Mouse (Mus musculus) kidney, embryonic 14.5 days (tissue): ENCODE data around the gene Nr1i3. TPM values are rescaled to one million over a fixed set of nuclear protein-coding genes. Genes with fewer than 3 reads are reported as not detected.

Source experiments
- ATAC-seq: fragments of 200-750 bp; cut with Nextera tagmentation; 2 replicates; pipeline ENCODE4 v1.8.0; 2017; ENCODE audit warnings: moderate number of reproducible peaks, mild to moderate bottlenecking, moderate TSS enrichment, moderate library complexity; ENCODE audit not compliant: low FRiP score, low TSS enrichment
- H3K27ac ChIP-seq: fragments of 300-500 bp; sonication (generic); 2 replicates; pipeline ENCODE4 v1.5.1; 2014; ENCODE audit warnings: low read depth, mild to moderate bottlenecking, low read length, moderate library complexity, mixed read lengths
- H3K27me3 ChIP-seq: fragments of 300-500 bp; sonication (generic); 2 replicates; pipeline ENCODE4 v1.6.1; 2014; ENCODE audit warnings: mild to moderate bottlenecking, low read length; ENCODE audit not compliant: control insufficient read depth, insufficient read depth
- H3K36me3 ChIP-seq: fragments of 300-500 bp; sonication (generic); 2 replicates; pipeline ENCODE4 v1.6.1; 2014; ENCODE audit warnings: low read length, mixed read lengths; ENCODE audit not compliant: control insufficient read depth, insufficient read depth
- H3K4me1 ChIP-seq: fragments of 300-500 bp; sonication (generic); 2 replicates; pipeline ENCODE4 v1.6.1; 2014; ENCODE audit warnings: low read length, mixed read lengths; ENCODE audit not compliant: control insufficient read depth, insufficient read depth
- H3K4me2 ChIP-seq: fragments of 300-500 bp; sonication (generic); replicated peaks from 2 replicates; pipeline ENCODE4 v1.6.1; 2014; ENCODE audit warnings: low read depth, mild to moderate bottlenecking, low read length
- H3K4me3 ChIP-seq: fragments of 300-500 bp; sonication (generic); 2 replicates; pipeline ENCODE4 v1.5.1; 2014; ENCODE audit warnings: mild to moderate bottlenecking, low read length
- H3K9ac ChIP-seq: fragments of 300-500 bp; sonication (generic); 2 replicates; pipeline ENCODE4 v1.6.1; 2014; ENCODE audit warnings: low read depth, mild to moderate bottlenecking, low read length, moderate library complexity
- H3K9me3 ChIP-seq: fragments of 300-500 bp; sonication (generic); 2 replicates; pipeline ENCODE4 v1.6.1; 2016; ENCODE audit warnings: low read length; ENCODE audit not compliant: control insufficient read depth
- WGBS: fragments of 180-500 bp; shearing (Covaris S2); extraction: QIAGEN DNeasy Blood & Tissue Kit; methylation state at CpG from one replicate; pipeline ENCODE4 v1.1.7; 2014; 5-methylcytosine and 5-hydroxymethylcytosine counted together
- polyA plus RNA-seq: library from polyadenylated mRNA; unstranded; fragments of >200 nt; fragmentation: Nextera tagmentation; extraction: Ambion mirVana; gene quantifications from 2 replicates; pipeline ENCODE4 v1.2.1, GENCODE M21; 2014

The Nr1i3 gene
- polyA plus RNA-seq, 1 experiment from 2014 or later, result 0.27 TPM

DNA sequence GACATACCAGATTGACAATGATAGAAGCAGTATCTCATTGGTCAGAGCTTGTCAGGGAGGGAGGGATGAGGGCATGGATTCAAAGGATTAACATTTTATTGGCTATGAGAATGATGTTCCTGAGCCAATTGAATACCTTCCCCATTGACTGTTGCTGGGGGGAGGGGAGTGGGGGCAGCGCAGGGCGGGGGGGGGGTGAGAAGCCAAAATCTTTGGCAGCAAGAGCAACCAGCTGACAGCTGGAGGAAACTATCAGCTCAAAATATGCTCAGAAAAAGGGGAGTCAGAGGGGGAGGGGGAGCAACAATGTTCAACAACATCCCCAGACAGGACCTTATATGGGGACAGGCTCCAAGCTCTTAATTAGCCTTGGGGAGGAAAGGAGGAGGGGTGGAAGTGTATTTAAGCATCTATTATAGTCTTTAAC is 49.4 kb downstream of the Nr1i3 start:
- Histone ChIP-seq H3K9ac (no peak overlapping the region), H3K27ac (peak overlapping the region; percentile 81), H3K4me1 (peaks cover 11% of the 10 kb centered on the region; the same call in 1 of the 2 replicates), H3K9me3 (no peaks in the 10 kb centered on the region), H3K4me2 (peak overlapping the region; percentile 15; the same call in 1 of the 2 replicates), H3K36me3 (peaks cover 7% of the 10 kb centered on the region), H3K27me3 (no peaks in the 10 kb centered on the region), H3K4me3 (0 out of 2 replicates have a peak overlapping the region, but pooled peaks have one; percentile 16)
- peak; percentile 92 for ATAC-seq
- WGBS, result 0% methylated on average over 2 of the region's 2 CpGs

DNA sequence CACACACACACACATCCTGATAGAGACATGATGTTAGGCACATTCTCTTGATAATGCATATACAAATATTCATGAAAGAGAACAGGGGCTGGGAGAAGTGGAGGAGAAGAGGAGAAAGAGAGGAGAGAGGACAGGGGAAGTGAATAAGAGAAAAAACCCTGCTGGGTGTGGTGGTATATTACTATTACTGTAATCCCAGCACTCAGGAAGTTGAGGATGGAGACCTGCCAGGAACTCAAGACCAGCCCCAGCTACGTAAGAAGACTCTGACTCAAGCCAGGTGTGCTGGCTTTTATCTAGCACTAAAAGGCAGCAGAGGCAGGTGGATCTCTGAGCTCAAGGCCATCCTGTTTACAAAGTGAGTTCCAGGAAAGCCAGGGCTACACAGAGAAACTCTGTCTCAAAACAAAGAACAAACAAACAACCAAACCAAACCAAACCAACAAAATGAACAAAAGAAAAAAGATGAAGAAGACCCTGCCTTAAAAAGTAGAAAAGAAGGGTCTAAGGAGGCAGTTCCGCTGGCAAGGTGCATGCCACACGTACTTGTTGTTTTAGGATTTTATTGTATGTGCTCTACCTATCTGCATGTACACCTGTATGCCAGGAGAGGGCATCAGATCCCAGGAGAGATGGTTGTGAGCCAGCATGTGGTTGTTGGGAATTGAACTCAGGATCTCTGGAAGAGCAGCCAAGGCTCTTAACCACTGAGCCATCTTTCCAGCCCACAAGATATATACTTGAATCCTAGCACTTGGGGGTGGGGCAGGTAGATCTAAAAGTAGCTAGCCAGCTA is 50.1 kb downstream of the Nr1i3 start:
- Histone ChIP-seq H3K4me3 (no peak overlapping the region), H3K9ac (no peak overlapping the region), H3K27me3 (no peaks in the 10 kb centered on the region), H3K9me3 (no peaks in the 10 kb centered on the region), H3K4me1 (peaks cover 11% of the 10 kb centered on the region; the same call in 1 of the 2 replicates), H3K27ac (peak overlapping the region; percentile 81), H3K4me2 (no peak overlapping the region), H3K36me3 (peaks cover 3% of the 10 kb centered on the region)
- WGBS, result 73% methylated on average over 3 of the region's 3 CpGs
- ATAC-seq, result no peak

DNA sequence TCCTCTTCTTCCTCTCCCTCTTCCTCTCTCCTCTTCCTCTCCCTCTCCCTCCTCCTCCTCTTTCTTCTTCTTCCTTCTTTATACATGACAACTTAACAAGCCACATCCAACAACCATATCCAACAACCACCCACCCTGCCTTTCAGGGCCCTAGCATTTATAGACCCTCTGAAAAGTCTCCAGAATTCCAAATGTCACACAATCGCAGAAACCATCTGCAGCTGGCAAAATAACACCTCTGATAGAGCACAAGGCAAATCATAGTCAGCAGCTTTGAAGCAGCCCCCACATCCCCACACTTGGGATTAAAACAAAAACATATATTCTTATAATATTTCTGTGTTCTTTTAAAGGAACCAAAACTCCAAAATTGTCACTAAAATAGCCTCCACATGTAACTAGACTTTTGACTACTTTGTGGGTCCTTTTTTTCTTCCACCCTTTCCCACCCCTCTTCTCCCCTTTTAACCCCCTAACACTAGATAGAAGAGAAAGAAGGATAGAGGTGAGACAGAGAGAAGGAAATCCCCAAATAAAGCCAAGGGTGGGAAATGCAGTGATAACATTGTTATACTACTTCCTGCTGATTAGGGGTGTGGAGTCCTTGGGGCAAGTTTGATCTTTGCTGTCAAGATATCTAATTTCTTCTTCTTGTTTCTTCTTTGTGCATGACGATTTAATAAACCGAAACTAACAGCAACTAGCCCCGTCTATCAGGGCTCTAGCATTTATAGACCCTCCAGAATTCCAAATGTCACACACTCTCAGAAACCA is 52.4 kb downstream of the Nr1i3 start:
- ATAC-seq, result no peak
- Histone ChIP-seq H3K4me1 (peaks cover 10% of the 10 kb centered on the region), H3K9me3 (no peaks in the 10 kb centered on the region), H3K36me3 (no peaks in the 10 kb centered on the region), H3K27ac (no peak overlapping the region), H3K27me3 (no peaks in the 10 kb centered on the region), H3K4me3 (no peak overlapping the region), H3K9ac (no peak overlapping the region), H3K4me2 (no peak overlapping the region)
- 70% methylated on average over 4 of the region's 4 CpGs for WGBS

DNA sequence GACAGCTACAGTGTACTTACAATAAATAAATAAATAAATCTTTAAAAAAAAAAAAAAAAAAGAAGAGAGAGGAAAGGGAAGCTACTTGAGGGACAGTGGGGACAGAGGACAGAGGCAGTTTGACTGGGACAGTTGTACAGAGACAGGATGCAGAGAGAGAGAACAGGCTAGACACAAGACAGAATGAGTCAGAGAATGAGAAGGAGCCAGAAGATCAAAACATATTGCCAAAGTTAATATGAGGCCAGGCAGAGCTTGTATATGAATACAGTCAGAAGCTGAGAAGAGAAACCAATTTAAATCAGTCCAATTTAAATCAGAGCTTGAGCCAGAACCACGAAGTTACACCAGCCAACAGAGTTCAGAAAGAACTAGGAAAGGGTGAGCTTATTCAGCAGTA is 54.6 kb downstream of the Nr1i3 start:
- WGBS, result 59% methylated on average over 1 of the region's 1 CpGs
- H3K4me3 ChIP-seq, result no peak overlapping the region
- ATAC-seq, result no peak

GRCm38 (mm10) chr1:171269848-171270572 is 56.2 kb downstream of the Nr1i3 start, which contains the start of gene B4galt3:
Gene B4galt3 (plus strand): TSS chr1:171270328.
- ATAC-seq, result peak; percentile 96
- H3K9me3 ChIP-seq, result no peaks in the 10 kb centered on the region
- peak within 1 kb of the TSS; percentile 80 for H3K9ac ChIP-seq
- H3K4me1 ChIP-seq, result peaks cover 9% of the 10 kb centered on the region
- peak within 1 kb of the TSS; percentile 55 for H3K27ac ChIP-seq
- 4% methylated on average over 36 of the region's 36 CpGs for WGBS
- H3K4me3 ChIP-seq, result peak within 1 kb of the TSS; percentile 87
- no peaks in the 10 kb centered on the region for H3K27me3 ChIP-seq
- H3K4me2 ChIP-seq, result peak within 1 kb of the TSS; percentile 91
- peaks cover 28% of the 10 kb centered on the region for H3K36me3 ChIP-seq

More for the DNA sequence above, 54.6 kb downstream of the Nr1i3 start:
- peaks cover 11% of the 10 kb centered on the region; the same call in 1 of the 2 replicates for H3K36me3 ChIP-seq
- H3K4me1 ChIP-seq, result peaks cover 9% of the 10 kb centered on the region
- no peak overlapping the region for H3K4me2 ChIP-seq
- H3K9ac ChIP-seq, result no peak overlapping the region
- no peaks in the 10 kb centered on the region for H3K9me3 ChIP-seq
- no peaks in the 10 kb centered on the region for H3K27me3 ChIP-seq
- H3K27ac ChIP-seq, result no peak overlapping the region

Other genes starting within 250 kb of the Nr1i3 start
- gene Fcgr2b, start 237.4 kb upstream of the Nr1i3 start, polyA plus RNA-seq, result 1.3 and 1.4 TPM in 2 replicates
- 0.97 and 1.0 TPM in 2 replicates for gene Fcgr4, start 195.1 kb upstream of the Nr1i3 start, polyA plus RNA-seq
- 7.0 and 7.9 TPM in 2 replicates for gene Fcgr3, start 149.0 kb upstream of the Nr1i3 start, polyA plus RNA-seq
- 2.9 and 3.8 TPM in 2 replicates for gene Cfap126, start 100.1 kb upstream of the Nr1i3 start, polyA plus RNA-seq
- gene Sdhc, start 63.4 kb upstream of the Nr1i3 start, polyA plus RNA-seq, result 291 and 322 TPM in 2 replicates
- gene Mpz, start 63.3 kb upstream of the Nr1i3 start, polyA plus RNA-seq, result 0.24 TPM in 1 of 2 replicates, not detected in the other
- gene Pcp4l1, start 17.7 kb upstream of the Nr1i3 start, polyA plus RNA-seq, result 2.1 and 2.6 TPM in 2 replicates
- 31.3 and 36.4 TPM in 2 replicates for gene Tomm40l, start 8.5 kb downstream of the Nr1i3 start, polyA plus RNA-seq
- 3.5 and 5.7 TPM in 2 replicates for gene Apoa2, start 11.1 kb downstream of the Nr1i3 start, polyA plus RNA-seq
- 30.7 and 32.1 TPM in 2 replicates for gene Fcer1g, start 20.4 kb downstream of the Nr1i3 start, polyA plus RNA-seq
- 4.1 and 6.9 TPM in 2 replicates for gene Adamts4, start 36.5 kb downstream of the Nr1i3 start, polyA plus RNA-seq
- 229 and 293 TPM in 2 replicates for gene Ndufs2, start 37.4 kb downstream of the Nr1i3 start, polyA plus RNA-seq
- gene B4galt3, start 56.4 kb downstream of the Nr1i3 start, polyA plus RNA-seq, result 69.9 and 79.2 TPM in 2 replicates
- 43.7 and 58.1 TPM in 2 replicates for gene Ppox, start 67.2 kb downstream of the Nr1i3 start, polyA plus RNA-seq
- gene Usp21, start 74.0 kb downstream of the Nr1i3 start, polyA plus RNA-seq, result 74.4 and 87.9 TPM in 2 replicates
- gene Ufc1, start 81.1 kb downstream of the Nr1i3 start, polyA plus RNA-seq, result 114 and 123 TPM in 2 replicates
- 38.8 and 47.1 TPM in 2 replicates for gene Dedd, start 115.2 kb downstream of the Nr1i3 start, polyA plus RNA-seq
- gene Nit1, start 131.7 kb downstream of the Nr1i3 start, polyA plus RNA-seq, result 33.7 and 34.5 TPM in 2 replicates
- gene Pfdn2, start 131.7 kb downstream of the Nr1i3 start, polyA plus RNA-seq, result 53.7 and 103 TPM in 2 replicates
- 2.2 and 2.4 TPM in 2 replicates for gene Klhdc9, start 146.8 kb downstream of the Nr1i3 start, polyA plus RNA-seq
- gene Nectin4, start 156.1 kb downstream of the Nr1i3 start, polyA plus RNA-seq, result 1.0 and 2.6 TPM in 2 replicates
- gene Arhgap30, start 175.0 kb downstream of the Nr1i3 start, polyA plus RNA-seq, result 0.69 and 0.81 TPM in 2 replicates
- 85.4 and 86.4 TPM in 2 replicates for gene Usf1, start 197.3 kb downstream of the Nr1i3 start, polyA plus RNA-seq
- 2.2 and 4.0 TPM in 2 replicates for gene Tstd1, start 204.9 kb downstream of the Nr1i3 start, polyA plus RNA-seq
- 96.4 and 127 TPM in 2 replicates for gene F11r, start 223.6 kb downstream of the Nr1i3 start, polyA plus RNA-seq